Mouse (Mus musculus) kidney, adult 9 months (tissue): ENCODE results near the gene Rfc2.

Source experiments
- DNase-seq: peaks from one replicate; pipeline ENCODE4 v3.0.0; 2022

Gene Rfc2

DNA sequence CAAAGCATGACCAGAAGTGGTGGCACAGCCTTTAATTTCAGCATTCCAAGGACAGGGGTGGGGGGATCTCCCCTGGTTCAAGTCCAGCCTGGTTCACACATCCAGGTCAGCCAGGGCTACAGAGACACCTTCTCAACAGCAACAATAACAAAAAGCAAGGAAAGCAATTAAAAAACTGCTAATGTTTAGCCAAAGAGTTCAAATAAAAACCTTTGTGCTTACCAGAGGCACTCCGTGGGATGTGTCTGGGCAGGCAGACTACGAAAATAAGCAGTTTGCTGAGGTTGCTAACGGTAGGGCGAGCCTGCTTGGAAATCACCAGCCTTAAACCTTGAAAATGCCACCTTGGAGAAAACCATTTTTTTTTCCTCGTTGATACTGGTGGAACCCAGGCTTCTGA, at the start of gene Rfc2:
Gene Rfc2, plus strand, starts transcription at position 221 of the 400 bp plus-strand sequence.
- peak; percentile 80 for DNase-seq

DNA sequence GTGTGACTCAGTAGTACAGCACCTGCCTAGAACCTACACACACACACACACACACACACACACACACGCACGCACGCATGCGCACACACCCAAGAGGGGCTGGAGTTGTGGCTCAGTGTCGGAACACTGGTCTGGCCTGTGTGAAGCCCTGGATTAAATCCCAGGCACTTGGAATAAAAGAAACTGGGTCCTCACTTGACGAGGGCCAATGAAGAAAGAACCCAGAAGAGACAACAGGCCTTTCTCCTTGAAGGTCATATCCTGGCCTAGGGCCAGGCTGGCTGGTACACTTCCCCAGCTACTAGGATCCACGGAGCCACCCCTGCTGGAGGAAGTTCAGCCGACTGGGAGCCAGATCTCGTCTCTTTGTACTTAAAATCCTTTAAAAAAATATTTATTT, 49.6 kb upstream of the Rfc2 start:
- no peak for DNase-seq

DNA sequence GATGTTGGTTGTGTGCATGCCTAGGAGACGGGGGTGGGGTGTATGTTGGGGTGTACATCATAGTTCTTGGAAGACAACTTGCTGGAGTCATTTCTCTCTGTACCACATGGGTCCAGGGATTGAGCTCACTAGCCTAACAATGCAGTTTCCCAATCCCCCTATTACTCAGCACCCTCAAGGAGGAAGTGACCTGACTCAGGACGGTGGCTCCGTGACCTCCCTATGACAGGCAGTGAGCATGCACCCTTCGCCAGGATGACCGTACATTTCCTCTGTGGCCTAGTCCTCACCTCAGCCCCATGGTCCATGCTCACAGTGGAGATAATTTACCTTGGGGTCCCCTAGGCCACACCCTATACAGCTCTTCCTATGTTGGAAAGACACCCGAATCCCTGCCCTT, 48.7 kb upstream of the Rfc2 start:
- DNase-seq: no peak

DNA sequence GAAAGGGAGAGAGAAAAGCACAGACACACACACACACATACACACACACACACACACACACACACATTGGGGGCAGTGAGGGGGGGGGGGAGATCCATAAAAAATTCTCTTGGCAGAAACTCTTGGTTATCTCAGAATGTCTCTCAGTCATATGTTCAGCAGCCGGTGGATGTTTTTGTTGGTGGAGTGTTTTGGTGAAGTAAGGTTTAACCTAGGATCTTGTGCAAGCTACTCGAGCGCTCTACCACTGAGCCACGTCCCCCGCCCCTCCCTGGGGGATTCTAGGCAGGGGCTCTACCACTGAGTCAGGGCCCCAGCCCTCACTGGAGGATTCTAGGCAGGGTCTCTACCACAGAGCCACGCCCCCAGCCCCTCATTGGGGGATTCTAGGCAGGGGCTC, 45.1 kb upstream of the Rfc2 start:
- DNase-seq: no peak

DNA sequence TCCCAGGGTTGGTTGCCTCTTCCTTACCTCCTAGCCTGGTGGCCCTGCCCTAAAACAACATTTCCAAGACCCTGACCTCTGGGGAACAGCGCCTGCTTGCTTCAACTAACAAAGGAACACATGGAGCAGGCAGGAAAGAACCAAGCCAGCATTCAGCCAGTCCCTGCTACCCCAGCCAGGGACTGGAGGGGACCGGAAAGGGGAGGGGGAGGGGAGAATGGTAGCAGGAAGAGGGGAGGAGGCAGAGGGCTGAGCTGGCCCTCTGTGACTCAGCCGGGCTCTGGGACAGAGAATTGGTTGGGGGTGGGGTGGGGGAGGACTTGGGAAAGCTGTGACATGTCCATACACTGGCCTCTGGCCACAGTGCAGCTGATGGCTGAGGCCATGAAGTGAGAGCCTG, 41.3 kb upstream of the Rfc2 start:
- peak; percentile 50 for DNase-seq

DNA sequence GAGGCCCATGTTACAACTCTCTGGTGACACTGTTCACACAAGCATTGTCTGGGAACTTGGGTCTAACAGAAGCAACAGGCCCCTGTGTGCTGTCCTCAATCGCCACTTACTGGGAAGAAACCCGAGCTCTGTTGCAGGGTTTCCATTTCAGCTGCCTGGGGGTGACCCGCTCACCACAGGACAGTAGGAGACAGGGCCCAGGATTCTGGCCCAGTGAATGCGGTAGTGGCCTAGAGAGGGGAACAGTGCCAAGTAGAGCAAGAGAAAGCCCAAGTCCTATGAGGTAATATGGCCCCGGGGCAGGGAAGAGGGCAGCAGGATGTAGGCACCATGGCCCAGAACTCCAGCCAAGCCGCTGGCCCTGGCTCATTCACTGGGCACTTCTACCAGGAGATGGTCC, 40.3 kb upstream of the Rfc2 start:
- DNase-seq: no peak

DNA sequence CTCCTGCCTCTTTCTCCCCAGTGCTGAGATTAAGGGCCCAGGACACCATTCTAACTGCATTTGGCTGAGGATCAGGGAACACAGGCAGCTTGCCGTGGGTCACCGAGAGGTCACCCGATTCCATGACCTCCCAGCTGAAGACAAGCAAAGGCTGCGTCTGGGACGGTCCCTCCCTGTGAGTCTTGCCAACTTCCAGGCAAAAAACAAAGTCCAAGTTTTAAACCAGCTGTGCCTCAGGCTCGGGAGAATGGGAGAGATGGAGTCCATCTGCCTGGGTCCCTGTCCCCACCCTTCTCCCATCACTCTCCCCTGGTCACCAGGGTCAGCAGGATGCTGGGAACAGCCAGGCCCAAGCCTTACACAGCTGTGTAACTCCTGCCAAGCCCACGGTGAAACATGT, 39.5 kb upstream of the Rfc2 start:
- DNase-seq: peak; percentile 93

DNA sequence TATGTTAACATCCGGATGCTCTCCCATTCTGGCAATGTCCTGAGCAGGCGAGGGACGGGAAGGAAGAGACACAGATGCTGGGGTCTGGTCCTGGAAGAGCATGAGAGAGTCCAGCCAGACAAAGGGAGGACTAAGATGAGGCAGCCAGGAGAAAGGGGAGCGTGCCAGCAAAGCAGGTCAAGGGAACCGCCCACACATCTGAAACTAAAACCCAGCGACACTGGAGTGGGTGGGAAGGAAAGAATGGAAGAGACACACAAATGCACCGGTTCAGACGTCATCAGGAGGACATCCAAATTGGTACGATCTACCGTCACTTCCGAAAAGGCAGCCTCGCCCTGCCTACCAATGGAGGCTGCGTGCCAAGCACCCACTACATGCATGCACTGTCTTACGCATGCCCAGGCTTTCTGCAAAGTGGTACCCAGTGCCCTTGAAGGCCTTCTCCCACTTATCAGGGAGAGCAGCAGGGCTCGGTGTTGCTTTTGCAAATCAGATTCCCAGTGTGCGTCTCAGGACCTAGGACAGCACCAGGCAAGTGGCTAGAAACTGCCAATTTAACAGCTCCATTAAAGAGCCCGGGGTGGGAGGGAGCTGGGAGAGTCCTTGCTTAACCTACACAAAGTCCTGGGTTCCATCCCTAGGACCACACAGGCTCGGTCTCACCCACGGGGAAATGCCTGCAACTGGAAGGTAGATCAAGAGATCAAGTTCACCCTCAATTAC, 36.5 kb upstream of the Rfc2 start:
- DNase-seq: no peak

DNA sequence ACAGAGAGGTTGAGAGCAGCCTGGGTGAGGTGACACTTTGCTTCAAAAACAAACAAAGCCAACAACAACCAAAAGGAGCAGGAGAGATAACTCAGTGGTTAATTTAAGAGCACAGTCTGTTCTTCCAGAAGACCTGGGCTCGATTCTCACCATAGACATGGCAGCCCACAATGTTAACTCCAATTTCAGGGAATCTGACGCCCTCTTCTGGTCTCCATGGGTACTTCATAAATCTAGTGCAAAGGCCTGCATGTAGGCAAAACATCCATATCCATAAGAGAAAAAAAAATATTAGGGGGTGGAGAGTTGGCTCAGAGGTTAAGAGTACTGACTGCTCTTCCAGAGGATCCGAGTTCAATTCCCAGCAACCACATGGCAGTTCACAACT, 35.9 kb upstream of the Rfc2 start:
- no peak for DNase-seq

DNA sequence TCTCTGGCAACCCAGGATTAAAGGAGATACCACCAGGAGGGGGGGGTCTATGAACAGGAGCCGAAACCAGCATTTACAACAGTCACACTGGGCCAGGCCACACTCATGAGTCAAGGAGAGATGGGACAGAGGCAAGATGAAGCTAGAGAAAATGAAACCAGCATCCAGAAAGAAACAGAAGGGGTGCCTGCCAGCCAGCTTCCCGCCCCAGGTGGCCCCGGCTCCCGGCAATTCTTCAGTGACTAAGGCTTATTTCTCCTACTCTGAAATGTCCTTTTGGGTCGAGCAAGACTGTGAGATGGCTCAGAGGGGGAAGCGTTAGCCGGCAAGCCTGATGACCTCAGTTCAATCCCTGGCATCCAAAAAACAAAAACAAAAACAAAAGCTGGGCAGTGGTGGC, 34.4 kb upstream of the Rfc2 start:
- no peak for DNase-seq

DNA sequence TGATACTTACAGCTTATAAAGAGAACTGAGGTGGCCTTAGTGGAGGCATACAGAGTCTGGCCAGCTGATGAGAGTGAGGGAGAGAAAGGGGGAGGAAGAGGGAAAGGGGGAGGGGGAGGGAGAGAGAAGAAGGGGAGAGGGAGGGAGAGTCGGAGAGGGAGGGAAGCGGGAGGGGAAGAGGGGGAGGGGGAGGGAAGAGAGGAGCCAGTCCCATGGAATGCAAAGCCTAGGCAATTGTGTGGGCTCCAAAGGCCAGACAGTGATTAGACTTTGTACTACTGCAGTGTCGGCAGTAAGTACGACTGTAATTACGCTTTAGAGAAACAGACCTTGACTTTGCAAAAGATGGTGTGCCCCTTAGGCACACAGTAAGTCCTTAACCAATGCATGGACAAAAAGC, 32.9 kb upstream of the Rfc2 start:
- peak; percentile 80 for DNase-seq

DNA sequence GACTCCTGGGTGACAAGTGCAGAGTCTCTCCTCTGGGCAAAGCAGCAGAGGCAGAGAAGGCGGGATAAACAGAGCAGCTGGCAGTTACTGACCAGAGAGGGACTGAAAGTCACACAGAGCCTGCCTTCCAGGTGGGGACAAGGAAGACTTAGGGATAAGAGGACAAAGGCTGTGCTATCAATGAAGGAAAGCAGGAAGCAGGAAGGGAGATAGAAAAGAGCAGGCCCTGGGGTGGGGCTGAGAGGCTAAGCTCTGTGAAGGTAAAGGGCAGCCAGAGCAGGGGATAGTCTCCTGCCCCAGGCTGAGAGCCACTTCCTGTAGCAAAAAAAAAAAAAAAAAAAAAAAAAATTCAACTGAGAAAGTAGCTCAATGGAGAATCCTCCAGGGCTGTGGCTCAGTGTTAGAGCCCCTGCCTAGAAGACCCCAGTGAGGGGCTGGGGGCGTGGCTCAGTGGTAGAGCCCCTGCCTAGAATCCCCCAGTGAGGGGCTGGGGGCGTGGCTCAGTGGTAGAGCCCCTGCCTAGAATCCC, 31.5 kb upstream of the Rfc2 start:
- DNase-seq: no peak

DNA sequence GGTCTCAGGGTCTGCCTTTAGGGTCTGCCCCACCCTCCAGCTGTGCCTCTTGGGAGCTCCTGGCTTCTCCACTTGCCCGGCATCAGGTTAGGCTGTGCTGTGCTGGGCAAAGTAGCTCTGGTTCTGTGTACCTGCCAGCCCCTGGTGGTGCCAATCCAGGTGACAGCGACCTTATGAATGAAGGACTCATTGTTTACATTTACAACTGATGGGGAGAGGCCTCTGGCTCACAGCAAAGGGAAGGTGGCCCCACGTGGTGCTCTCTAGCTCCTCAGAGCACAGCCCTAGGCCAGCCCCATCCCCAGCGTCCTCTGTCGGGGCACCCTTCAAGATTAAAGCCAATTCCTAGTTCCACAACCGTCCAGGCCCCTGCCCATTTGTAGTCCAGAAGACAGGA, 30.3 kb upstream of the Rfc2 start:
- DNase-seq: no peak

DNA sequence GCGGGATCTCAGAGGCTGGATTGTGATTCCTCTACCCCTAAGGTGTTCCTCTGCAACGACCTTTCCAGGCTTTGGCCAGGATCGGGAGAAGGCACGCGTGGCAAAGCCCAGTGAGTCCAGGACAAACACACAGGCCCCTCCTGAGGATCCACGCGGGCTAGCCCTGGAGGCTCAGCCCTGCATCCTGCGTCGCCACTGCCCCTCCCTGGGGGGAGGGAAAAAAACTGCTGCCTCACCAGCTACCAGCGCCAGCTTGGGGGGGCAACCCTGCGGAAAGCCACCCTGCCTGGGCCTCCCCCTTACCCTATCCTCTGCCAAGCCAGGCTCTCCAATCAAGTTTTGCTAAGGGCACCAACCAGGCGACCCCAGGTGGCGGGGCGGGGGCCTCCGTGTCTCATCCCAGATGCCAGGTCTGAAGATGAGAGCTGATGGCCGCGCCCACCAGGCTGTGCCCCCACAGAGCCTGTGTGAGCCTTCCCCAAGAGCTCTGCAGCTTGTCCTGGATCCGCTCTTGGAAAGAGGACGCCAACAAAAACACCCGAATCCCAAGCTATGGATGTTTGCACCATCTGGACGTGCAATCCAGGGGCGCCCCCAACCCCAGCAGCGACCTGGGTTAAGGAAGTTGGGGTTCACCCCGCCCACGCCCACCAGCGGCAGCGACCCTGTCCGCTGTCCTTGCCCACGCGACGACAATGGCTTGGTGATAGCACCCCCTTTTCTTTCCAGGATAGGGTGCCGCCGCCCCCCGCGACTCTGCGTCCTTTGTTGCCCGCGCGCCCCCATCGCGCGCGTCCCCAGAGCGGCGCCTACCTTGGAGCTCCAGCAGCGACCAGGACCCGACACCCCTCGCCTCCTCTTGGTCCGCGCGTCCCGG, 29.7 kb upstream of the Rfc2 start:
- peak; percentile 50 for DNase-seq

DNA sequence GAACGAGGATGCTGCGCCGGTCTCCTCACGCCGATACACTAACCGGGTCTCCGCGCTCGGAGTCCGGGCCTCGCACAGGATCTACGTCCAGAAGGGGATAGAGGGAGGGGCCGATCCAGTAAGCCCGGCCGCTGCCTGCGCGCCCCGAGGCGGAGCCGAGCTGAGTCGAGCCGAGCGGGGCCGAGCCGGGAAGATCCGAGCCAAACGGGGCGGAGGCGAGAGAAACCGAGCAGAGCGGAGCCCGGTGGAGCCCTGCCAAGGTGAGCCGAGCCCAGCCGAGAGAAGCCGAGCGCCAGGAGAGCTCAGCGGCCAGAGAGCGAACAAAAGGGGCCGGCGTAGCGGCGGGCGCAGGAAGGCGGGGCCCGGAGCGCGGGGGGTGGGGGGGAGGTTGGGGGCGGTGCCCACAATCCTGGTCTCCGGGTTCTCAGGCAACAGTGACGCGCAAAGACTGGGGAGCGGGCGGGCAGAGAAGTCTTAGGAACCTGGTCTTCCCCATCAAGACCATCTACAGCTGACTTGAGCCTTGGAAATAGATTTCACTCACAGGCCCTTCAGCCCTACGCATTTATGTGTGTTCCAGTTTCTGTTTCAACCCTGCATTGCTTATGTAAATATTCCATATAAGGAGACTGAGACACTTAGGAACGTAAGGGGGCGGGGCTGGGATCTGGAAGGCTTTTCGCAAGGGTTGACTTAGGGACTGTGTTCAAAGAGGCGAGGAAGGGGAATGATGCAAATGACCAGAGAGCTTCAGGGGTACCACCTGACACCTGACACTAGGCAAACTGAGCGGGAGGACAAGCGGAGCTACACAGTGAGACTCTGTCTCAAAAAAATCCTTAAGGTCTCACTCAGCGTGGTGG, 28.8 kb upstream of the Rfc2 start, which contains the start of gene Clip2:
Gene Clip2, minus strand, starts transcription at position 325 of the 863 bp plus-strand sequence.
- peak; percentile 98 for DNase-seq

DNA sequence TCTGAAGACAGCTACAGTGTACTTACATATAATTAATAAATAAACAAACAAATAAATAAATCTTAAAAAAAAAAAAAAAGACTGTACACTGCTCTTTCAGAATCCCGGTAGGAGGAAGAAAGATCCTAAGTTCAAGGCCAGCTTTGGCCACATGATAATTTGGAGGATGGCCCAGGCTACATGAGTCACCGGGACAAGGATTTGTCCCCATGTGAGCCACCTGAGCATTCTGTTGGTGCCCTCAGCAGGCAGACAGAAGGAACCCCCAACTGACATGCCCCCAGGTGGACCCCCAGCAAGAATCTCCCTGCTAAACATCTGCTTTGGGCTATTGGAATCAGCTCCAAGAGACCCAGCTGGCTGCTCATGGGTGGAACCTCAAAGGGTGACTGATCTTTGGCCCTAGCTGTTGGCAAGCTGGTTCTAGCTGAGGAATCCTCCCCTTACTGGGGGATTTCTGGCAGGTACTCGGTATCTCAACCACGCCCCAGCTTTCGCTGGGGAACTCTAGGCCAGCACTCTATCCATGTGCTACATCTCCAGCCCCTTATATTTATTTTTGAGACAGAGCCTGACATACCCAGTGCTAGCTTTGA, 27.1 kb upstream of the Rfc2 start:
- peak; percentile 51 for DNase-seq

DNA sequence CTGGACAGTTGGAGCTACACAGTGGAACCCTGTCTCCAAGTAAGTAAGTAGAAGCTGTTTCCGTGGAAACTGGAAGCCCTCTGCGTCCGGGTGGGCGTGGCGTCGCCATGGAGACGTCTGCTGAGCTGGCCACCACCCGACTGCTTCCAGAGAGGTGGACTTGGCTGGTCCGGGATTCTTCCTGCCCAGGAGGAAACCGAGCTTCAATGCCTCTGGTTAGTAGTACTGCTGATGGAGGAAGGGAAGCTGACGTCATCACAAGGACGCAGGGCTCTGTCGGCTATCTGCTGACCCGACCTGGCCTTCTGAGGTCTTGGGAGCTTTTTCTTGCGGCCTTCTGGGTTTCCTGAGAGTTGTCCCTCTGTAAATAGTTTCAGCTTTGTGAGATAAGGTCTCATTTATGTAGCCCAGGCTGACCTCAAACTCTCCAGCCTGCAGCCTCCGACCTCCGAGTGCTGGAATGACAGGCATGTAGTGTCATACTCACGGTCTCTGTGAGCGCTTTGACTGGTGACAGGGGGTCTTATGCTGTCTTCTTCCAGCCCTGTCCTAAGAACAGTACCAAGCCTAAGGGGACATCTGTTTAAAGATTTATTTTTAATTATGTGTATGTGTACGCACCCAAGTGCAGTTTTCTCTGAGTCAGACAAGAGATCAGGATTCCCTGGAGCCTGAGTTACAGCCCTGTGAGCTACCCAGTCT, 25.6 kb upstream of the Rfc2 start:
- peak; percentile 86 for DNase-seq

DNA sequence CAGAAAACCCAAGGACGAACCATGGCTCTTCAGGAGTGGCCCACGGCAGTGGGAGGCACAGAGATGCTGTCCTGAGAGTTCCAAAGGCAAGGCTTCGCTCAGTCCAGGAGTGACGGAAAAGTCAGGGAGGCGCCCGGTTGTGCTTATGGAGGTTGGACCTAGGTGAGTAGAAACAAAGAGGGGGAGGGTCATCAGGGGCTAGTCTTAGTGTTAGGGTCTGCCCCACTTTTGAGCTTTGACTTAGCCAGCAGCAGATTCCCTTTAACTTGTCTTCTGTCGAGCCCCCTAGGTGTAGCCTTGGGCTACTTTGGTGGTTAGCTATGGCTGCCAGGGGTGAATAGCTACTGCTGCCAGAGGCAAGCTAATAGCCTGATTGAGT, 21.1 kb upstream of the Rfc2 start, which contains the start of gene Syna:
Gene Syna, minus strand, starts transcription at position 101 of the 379 bp plus-strand sequence.
- DNase-seq: no peak

DNA sequence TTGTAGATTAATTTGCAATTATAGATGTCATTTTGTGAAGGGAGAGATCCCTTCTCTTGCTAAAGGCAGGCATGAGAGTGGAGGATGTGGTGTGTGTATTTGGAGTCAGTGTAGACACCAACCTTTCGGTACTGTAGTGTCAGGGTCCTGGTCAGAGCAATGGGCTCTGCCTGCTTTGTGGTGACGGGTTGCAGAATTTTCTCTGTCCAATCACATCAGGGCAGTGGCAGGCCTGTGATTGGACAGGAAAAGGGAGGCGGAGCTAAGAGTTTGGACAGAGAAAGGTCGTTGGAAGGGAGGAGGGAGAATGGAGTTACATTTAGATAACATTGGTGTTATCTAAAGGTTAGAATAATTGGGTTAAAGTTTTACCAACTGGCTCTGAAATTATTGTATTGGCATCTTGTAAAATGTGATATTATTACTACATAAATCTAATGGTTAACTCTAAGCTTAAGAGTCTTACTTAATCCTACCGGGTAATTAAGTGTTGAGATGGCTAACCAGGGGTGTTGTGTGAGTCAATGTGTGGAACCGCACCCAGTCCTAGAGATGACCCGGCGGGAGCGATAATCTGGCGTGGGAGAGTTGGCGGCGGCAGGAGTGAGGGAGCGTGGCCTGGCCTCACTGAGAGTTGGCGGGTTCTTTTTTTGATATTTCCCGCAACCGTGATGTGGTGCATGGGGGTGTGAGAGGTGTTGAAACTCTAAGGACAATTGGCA, 20.6 kb upstream of the Rfc2 start:
- DNase-seq: no peak

DNA sequence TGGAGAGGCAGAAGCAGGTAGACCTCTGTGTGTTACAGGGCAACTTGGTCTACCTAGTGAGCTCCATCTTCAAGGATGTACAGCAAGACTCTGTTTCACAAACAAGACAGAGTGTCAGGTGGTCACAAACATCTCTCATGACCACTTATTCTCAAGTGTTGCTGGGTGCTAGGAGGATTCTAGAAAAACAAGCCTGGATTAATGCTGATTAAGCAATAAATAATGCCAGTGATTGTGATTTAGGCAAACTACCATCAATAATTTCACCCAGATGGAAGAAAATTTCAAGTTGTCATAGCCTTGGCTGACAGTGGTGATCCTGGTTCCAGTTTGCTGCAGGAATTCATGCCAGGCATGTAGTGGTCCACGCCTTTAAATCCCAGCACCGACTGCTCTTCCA, 16.9 kb upstream of the Rfc2 start:
- DNase-seq: no peak

DNA sequence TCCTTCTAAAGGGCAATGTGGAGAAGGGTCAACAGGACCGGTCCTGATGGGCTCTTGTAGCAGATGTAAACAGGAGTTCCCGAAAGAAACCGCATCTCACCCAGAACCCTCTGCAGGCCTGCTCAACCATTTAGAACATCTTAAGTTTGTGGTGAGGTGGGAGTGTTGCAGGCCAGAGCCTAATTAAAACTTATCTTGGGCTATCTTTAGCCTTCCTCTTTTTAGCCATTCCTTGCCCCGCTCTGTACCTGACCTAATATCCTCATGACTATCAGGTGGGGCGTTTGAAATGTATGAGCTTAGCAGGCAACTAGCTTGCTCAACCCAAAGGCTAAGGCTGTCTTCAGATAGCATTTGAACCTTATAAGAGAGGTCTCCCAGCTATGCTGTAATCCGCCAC, 15.5 kb upstream of the Rfc2 start:
- DNase-seq: no peak
